Mouse (Mus musculus): ENCODE data around the gene Dennd1a.

Gene Dennd1a

DNA sequence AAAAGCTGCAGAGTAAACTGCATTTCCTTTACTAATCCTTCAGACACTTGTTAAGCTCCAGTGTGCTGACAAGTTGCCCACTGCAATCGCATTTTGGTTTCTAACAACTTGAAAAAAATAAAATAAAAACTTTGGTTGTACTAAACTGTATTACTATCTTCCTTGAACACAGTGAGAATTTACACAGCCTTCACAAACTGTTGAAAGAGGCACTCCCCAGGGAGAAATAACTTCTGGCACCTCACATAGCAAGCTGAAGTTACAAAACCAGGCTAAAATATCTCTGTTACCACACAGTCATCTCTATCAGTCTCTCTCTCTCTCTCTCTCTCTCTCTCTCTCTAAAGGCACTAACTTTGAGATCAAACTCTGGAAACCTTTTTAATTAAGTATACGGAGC, 63.4 kb downstream of the Dennd1a start:
- no peak for DNase-seq

DNA sequence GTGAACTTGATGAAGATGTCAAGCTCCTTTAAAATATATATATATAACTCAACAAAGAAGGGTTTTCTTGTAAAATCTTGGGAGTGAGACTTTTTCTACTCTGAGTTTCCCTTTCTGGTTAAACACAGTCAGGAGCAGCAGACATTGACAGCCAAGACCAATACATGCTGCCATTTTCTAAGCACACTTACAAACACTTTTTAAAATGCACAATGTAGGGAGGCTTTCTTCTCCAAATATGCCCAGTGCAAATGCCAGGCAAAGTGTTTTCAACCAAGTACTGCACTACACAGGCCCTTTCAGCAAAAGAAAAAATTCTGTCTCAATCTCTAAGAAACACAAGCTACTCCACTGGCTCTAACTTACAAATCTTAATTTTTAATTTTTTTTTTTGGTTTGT, 65.7 kb downstream of the Dennd1a start:
- no peak for DNase-seq

DNA sequence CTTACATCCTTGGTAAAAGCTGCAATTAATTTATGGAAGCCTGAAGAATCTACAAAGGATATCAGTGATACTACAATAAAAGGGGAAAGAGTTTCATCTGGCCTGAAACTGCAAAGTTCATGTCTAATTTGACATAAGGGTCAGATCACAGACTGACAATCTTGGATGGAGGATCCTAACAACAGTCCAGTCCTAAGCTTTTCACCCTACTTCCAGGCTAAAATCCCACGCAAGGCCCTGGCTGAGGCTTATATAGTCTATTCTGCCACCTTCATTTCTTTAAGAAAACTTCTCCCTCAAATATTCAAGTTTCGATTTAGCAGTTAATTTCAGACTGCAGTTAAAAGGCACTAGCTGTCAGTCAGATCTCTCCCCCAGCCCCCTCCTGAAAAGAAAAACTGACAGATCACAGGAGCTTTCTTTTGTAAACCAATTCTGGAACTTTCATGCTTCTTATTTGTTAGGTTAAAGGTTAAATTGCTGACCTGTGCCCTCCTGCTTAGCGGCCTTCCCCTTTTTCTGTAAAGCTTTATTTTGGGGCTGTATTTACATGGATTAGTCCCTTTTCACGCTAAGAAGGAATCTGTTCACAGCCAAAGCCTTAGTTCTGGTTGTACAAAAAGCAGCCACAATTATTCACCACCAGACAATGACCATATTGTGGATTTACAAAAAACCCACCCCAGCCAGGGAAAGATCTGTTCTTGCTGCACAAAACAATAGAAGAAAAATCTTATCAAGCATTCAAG, 66.3 kb downstream of the Dennd1a start:
- no peak for DNase-seq

DNA sequence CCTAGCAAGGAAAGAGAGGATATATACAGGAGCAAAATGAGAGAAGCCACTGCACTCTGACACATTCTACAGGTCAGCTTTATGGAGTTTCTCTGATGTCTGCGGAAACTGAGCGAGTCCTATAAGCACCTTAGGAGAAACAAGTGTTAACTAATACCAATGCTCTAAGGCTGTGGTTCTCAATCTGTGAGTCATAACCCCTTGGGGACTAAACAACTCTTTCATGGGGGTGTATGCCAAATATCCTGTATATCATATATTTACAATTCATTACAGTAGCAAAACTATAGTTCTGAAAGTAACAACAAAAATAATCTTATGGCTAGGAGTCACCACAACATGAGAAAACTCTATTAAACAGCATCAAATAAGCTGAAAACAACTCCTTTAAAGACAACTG, 67.5 kb downstream of the Dennd1a start:
- no peak for DNase-seq

DNA sequence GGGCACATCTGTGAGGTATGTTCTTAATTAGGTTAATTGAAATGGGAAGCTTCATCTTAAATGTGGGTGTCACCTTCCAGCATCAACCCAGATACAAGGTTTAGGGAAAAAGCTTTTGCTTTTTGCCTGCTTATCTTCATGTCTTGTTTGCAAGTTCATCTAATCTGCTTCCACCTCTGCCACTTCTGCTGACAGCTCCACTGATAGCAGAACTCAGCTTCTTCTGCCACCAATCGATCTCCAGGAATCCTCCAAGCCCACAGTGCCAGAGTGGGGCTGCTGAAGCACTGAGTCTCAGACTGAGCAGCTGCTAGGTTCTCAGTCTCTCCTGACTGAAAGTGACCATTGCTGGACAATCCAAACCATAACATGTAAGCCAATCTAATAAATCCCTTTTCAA, 74.1 kb downstream of the Dennd1a start:
- no peak for DNase-seq

DNA sequence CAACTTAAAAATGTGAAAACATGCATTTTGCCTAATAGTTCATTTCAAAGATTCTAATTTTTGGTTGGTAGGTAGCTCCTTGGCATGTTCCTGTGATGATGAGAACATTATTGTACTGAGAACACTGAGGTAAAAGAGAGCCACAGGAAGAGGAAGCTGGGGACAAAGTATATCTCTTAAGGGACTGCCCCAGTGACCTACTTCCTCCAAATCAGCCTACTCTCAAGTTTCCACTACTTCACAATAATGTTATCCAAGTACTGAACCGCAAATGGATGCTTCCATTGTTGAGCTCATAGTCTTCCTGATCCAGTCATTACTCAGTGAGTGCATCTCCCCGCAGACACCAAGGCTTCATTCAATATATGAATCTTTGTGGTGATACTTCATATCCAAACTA, 75.8 kb downstream of the Dennd1a start:
- DNase-seq, result no peak

DNA sequence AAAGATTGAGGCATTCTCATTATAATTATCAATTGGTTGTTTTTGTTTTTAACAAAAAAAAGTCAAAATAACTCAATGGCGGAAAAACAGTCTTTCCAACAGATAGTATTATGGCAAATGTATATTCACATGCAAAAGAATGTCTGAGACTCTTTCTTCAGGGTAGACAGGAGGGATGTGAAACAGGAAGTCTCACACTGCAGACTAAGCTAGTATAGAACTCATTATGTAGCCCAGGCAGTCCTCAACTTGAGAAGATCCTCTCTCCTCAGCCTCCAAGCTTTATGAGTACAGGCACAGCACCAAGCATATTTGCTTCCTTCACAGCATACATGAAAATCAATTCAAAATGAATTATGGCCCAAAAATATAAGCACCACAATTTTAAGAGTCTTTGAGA, 79.4 kb downstream of the Dennd1a start:
- DNase-seq, result no peak

DNA sequence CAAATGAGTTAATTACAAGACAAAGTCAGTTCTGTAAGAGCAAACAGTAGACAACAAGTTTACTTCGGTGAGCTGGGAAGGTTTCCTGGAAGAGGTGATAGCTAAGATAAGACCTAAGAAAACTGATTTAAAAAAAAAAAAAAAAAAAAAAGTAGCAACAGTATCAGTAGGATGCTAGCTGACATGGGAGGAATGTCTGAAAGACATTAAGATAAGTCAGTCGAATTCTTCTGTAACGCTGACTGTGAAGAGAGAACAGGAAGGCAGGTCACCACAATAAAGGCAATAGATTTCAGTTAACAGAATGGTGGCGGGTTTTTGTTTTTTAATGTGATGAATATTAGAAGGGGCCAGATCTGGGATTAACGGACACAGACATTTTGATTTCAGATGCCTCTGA, 81.9 kb downstream of the Dennd1a start:
- no peak for DNase-seq

DNA sequence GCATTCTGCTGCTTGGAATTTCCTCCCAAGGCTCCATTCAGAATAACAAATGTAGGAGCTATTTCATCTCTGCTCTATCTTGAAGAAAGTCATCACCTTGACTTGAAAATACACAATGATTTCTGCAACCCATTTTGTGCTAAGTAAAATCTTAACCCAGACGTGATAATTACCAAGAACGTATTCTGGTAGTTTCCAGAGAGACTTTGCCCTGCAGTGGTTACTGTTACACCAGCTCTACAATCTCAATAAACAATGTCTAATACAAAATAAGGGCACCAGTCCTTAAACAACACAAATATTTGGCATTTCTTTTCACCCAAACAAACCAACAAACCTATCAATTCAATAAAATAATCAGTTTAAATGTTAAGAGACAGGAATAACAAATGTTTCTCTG, 82.5 kb downstream of the Dennd1a start:
- no peak for DNase-seq

DNA sequence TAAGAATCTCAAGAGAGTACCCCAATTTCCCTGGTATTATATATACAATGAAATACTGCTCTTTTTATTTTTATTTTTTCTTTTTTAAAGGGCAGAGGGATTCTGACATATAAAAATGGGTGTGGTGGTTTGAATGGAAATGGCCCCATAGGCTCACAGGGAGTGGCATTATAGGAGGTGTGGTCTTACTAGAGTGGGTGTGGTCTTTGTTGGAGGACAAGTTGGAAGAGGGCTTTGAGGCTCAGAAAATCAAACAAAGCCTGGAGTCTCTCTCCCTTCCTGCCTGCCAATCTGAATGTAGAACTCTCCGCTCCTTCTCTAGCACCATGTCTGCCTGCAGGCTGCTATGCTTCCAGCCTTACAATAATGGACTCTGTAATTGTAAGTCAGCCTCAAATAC, 89.1 kb downstream of the Dennd1a start:
- DNase-seq, result no peak

DNA sequence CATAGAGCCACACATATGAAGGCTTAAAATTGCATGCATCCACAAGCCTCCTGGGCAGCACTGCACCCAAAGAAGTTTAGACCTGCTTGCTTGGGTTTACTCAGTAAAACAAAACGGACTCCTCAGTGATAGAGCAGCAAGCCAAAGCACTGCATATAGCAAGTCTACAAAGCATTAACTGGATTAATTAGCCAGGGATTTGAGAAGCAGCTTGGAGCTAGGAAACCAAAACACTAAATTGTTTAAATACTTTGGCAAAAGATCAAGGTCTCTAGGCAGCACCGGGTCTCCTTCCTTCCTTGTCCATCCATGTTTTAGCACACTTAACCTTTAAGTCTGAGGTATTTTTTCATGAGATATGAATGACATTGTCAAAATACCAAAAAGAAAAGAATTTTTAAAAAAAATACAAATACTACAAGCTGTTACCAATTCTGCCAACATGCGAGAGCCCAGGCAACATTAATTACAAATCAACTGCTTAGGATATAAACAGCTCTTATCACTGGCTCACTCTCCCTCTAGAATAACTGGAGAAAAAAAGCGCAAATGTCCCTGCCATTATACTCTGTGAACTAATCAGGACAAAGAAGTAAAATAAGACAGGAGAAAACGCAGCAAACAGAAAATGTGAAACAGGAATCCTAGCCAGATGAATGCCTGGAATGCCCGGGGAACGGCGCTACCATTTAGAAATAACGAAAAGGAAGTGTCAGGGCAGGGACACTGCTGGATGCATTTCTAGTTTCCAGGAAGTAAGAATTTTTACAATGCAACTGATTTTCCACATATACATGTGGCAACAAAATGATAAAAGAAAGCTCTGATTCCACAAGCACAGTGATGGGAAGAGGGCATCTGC, 90.8 kb downstream of the Dennd1a start:
- no peak for DNase-seq

DNA sequence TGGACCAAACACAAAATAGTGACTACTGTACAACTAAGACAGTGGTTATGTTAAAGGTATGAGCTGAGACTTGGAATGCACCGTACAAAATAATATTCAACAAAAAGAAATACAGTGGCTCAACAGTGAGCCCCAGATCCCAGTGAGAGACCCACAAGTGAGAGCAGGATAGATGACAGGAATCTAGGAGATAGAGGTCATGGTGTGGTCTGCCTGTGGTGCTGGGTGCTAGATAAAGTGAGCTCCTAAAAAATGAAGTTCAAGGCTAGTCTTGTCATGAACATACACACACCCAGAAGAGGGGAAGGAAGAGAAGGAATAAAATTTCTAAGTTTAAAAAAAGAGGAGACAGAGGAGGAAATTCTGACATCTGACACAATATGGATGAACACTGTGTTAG, 95.2 kb downstream of the Dennd1a start:
- no peak for DNase-seq

DNA sequence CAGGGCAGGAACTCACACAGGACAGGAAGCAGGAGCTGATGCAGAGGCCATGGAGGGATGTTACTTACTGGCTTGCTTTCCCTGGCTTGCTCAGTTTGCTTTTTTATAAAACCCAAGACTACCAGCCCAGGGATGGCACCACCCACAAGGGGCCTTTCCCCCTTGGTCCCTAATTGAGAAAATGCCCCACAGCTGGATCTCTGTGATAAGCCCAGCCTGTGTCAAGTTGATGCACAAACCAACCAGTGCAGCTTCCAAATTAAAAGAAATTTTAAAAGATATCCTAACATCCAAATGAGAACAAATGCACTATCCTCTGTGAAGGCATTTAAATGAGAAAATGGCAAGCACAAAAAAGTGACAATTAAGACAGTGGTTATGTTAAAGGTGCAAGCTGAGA, 95.6 kb downstream of the Dennd1a start:
- DNase-seq, result no peak

DNA sequence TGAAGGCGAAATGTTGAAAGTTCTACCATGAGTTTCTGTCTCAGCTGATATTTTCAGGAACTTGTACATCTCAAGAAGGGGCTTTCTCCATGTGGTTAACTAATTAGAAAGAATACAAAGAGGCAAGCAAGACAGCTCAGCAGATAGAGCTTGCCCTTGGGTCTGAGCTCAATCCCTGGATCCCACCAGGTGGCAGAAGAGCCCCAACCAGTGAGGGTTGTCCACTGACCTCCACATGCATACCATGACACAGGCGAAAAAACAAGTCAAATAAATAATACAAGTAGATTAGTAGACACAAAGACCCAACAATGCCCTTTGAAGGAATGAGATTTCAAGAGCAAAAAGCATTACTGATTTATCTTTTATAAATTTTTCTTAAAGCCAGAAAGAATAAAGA, 100.8 kb downstream of the Dennd1a start:
- no peak for DNase-seq

DNA sequence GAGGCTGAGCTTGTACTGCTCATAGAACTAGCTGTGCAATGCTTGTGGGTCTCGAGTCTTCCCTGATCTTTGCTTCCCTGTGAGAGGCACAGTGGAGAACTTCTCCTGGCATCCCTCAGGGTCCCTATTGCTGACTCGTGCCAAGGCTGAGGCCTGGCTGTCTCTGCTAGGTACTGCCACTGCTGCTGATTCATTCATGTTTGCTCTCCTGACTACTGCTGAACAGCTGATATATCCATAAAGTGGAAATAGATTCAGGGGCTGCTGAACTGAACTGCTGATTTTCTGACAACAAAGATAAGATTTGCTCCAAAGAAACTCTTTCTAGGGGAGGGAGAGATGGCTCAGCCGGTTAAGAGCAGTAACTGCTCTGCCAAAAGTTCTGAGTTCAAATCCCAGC, 102.2 kb downstream of the Dennd1a start:
- no peak for DNase-seq

DNA sequence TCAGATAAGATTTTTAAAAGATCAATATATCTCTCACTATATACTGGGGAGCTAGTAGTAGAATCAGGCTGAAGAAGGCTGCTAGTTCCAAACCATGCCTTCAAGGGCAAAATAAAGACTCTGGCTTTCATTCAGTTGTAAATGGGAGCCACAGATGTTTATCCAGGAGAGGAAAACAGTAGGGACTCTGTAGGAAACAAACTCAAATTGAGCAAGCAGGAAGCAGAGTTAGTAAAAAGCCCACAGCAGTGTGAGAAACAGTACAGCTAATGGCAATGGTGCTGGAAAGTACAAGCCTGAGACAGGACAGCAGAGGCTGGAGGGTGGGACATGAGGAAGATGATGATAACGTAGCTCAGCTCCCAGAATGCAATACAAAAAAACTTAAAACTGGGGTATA, 103.3 kb downstream of the Dennd1a start:
- no peak for DNase-seq

DNA sequence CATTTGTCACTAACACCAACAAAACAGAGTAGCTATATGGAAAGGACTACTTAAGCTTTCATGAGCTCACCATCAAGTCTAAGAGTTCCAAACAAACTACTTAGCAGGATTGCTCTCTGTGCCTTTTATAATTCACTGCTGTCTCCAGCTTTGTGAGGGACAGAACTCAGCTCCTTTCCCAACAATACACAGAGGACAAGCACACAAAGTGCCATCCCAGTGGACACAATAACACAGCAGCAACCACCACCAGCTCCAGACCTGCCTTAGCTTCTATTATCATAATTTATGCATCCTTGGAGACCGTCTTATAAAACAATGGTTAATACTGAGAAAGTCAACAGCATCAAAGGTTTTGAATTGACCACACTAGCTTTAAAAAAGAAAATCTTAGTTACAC, 104.9 kb downstream of the Dennd1a start:
- no peak for DNase-seq

DNA sequence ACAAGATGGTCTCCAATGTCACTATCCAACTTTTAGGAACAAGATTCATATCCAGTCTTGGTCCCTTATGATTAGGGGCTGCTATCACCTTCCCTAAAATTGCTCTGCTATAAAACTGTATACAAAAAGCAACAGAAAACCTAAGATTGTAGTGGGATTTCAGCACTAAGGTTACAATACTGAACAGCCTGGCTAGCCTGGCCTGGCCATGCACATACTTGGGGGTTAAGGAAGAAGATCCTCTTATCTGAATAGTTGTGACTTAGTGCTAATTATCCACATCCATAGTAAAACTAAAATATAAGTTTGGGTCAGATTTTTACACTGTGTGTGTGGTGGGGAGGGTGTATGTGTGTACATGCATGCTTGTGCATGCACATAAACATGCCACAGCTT, 109.6 kb downstream of the Dennd1a start:
- no peak for DNase-seq

DNA sequence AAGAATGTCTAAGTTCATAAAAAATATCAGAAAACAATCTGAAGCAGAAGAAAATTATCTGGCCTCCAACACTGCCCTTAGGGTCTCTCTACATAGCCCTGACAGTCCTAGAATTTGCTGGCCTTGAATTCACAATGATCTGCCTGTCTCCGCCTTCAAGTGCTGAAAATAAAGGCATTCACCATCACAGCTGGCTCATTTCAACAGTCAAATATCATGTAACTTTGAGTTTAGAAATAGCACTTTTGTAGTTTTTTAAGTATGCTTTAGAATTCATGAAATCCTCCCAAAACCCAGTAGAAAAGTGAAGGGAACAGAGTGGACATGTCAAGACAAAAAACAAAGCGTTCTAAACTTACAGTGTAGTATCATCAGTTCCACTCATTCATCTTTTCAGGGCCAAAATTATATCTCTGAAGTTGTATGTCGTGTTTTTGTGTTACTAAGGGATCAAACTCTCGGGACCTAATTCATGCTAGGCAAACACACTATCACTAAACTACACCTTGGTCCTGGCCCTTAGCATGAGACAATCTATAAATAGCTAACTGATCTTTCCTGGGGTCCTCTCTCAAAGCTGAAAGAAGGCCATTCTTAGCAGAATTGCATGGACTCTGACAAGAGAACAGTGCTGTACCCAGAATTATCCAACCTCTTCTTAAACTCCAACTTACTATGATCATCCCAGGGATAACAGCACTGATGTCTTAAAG, 110.2 kb downstream of the Dennd1a start:
- DNase-seq, result no peak

DNA sequence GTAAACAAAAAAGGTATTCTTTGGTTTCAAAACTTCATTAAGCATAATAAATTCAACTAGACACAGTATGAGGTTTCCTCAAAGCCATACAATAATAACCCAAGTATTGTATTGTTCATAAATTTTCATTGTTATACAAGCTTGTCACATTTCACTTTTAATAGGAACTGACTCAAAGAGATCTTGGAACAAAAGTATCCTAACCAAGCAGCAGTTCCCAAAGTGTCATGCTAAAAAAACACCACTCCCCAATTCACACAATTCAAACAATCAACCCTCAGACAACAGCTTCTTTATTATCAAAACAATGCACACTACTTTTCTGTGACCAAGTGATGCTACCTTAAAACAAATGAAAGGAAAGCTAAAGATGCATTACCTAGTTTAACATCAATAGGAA, 111.9 kb downstream of the Dennd1a start:
- no peak for DNase-seq

DNA sequence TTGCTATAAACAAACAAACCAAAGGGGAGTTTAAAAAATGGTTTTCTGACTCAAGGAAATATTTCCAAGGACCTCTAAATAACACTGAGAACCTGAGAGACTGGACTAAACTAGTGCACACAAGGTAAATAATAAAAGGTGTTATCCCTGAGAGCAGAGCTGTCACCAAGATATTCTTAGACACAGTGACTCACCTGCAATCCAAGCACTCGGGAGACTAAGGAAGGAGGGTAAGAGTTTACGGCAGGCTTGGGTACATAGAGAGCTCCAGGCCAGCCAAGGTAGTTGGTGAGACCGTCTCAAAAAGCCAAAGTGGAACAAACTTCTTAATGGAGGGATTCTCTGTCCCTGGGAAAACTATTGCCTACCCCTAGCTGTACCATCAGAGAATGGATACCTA, 118.6 kb downstream of the Dennd1a start:
- DNase-seq, result no peak

DNA sequence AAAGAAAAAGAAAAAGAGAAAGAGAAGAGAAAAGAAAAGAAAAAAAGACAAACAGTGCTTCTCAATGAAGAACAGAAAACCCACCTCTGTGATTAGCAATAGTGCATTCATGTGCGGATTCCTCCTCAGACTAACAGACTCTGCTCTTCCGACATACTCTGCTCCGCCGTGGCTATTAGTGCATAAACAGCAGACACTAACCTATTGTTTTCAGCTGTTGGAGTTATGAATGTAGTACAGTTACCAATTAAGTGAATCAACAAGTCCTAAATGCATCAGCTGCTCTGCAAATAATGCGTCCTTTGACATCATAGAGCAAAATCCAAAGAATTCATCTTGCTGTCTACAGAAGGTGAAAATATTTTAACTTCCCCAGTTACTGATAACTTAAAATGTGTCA, 121.2 kb downstream of the Dennd1a start:
- no peak for DNase-seq

DNA sequence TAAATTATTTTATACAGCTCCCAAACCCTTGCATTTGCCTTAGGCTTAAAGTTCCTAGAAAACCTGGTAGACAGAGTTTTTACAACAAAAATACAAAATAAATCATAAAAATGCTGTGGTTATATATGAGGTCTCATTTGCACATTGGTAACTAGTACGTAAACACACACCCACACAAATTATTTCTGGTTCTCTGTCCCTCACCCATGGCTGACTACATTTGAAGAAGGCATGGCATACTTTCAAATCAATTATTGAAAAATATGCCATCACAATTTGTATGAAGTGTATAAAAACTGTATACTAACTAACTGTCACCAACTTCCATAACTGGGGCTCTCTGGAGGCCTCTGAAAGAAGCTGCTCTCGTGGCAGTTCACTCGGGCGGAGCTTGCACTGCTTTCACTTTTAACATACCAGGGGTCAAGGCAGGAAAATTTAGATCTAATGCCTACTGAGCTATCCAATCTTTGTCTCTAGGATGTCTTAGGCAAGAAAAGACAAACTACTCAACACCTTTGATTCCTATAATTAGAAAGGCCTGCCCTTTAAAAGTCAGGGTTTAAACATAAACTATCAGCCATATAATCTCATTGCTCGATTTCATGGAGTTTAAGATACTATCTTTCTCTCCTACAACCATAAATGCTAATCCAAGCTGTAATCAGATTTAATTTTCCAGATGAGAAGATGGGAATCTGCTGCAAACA, 122.7 kb downstream of the Dennd1a start:
- DNase-seq, result no peak

Measured in cerebellum, adult 11 months (tissue).